Comparison of ENCODE assay signal across 16 mouse cellular contexts in the genomic region with DNA sequence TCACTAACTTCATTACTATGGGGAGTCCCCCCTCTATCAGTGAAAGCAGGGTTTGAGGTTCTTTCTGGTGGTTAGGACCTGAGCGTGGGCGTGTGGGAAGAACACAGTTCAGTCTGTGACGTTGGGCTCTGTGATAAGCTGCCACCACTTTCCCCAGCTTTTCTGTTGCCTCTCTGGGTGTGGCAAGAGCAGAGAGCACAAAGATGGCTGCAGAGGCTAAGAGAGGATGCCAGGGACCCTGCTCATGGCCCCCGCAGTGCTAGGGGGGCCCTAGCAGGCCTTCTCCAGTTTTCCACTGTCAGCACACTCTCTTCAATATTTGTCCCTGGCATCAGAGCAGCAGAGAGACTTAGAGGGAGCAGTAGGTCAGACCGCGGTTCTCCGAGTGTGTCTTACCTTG.
DNase-seq lines count a peak whose midpoint lies in the region; ATAC-seq and TF ChIP-seq lines count a peak whose summit lies in the region.
"Had no signal": no experiment of that assay in that cellular context is flagged by ENCODE, and none has a peak within 500 bp of the region (broad histone marks: within the 10 kb centered on the region; RNA-seq: fewer than 3 reads in every experiment).

No protein-coding gene starts in this region.

- DNase-seq in midbrain, embryonic 14.5 days, result no peak
- peak; percentile 29 for DNase-seq in T-cell, adult 2 months (ENCODE audit: low spot score)
- no peak for DNase-seq in liver, embryonic 14.5 days (ENCODE audit: low read depth in 3 of 3, low spot score in 3 of 3)
- peak; percentile 52 for DNase-seq in thymus, postnatal 4 days
- no peak for DNase-seq in left cerebral cortex, postnatal 4 days
- DNase-seq in heart, postnatal 10 days, result no peak
- DNase-seq: cerebellum, adult 8-10 months; kidney, adult 18-20 months; kidney, postnatal 36 days; spleen, adult 18-20 months had no signal

- H3K4me1 ChIP-seq in midbrain, embryonic 16.5 days (ENCODE audit: control insufficient read depth, insufficient read depth, low read length), result peaks cover 12% of the 10 kb centered on the region; the same call in 1 of the 2 replicates
- H3K4me1 ChIP-seq in midbrain, embryonic 14.5 days (ENCODE audit: control insufficient read depth, insufficient read depth, low read length), result peaks cover 14% of the 10 kb centered on the region; the same call in 1 of the 2 replicates
- peaks cover 4 to 17% of the 10 kb centered on the region in 2 experiments; a peak in 3 of 4 replicates for H3K4me1 ChIP-seq in liver, embryonic 14.5 days (replicated peaks; ENCODE audit: control insufficient read depth in 2 of 2, insufficient read depth in 2 of 2, low read length in 1 of 2)

- H3K27me3 ChIP-seq in midbrain, embryonic 16.5 days (ENCODE audit: control insufficient read depth, insufficient read depth, low read depth, low read length), result no peaks in the 10 kb centered on the region
- no peaks in the 10 kb centered on the region for H3K27me3 ChIP-seq in midbrain, embryonic 14.5 days (ENCODE audit: control insufficient read depth, insufficient read depth, low read length)
- no peaks in the 10 kb centered on the region for H3K27me3 ChIP-seq in liver, embryonic 14.5 days (ENCODE audit: control insufficient read depth, insufficient read depth, low read length)
- H3K27me3 ChIP-seq: heart, embryonic 15.5 days; hindbrain, embryonic 15.5 days; stomach, embryonic 15.5 days had no signal

- H3K4me3 ChIP-seq in midbrain, embryonic 16.5 days (ENCODE audit: low read depth, low read length), result no peak overlapping the region
- H3K4me3 ChIP-seq in midbrain, embryonic 14.5 days (replicated peaks; ENCODE audit: low read depth, low read length), result no peak overlapping the region
- no peak overlapping the region for H3K4me3 ChIP-seq in liver, embryonic 14.5 days (ENCODE audit: insufficient read depth in 1 of 2, low read depth in 2 of 2, low read length in 2 of 2)
- H3K4me3 ChIP-seq: heart, embryonic 15.5 days; hindbrain, embryonic 15.5 days; stomach, embryonic 15.5 days had no signal

- ATAC-seq in midbrain, embryonic 16.5 days, result no peak
- no peak for ATAC-seq in midbrain, embryonic 14.5 days (ENCODE audit: low FRiP score, low TSS enrichment)
- ATAC-seq in liver, embryonic 14.5 days (ENCODE audit: insufficient read depth), result peak; percentile 56
- ATAC-seq: forebrain, embryonic 14.5 days; lung, postnatal 0 days had no signal

- 0 out of 2 replicates have a peak overlapping the region, but pooled peaks have one; percentile 12 for H3K27ac ChIP-seq in midbrain, embryonic 16.5 days (ENCODE audit: low read length)
- H3K27ac ChIP-seq in midbrain, embryonic 14.5 days (replicated peaks; ENCODE audit: low read depth, low read length), result no peak overlapping the region
- H3K27ac ChIP-seq in liver, embryonic 14.5 days, result no peak overlapping the region
- H3K27ac ChIP-seq: heart, embryonic 15.5 days; hindbrain, embryonic 15.5 days; stomach, embryonic 15.5 days had no signal

- 84% methylated on average over 7 of the region's 7 CpGs for WGBS in midbrain, embryonic 16.5 days
- WGBS in midbrain, embryonic 14.5 days, result 83% methylated on average over 7 of the region's 7 CpGs
- 52% methylated on average over 7 of the region's 7 CpGs for WGBS in liver, embryonic 14.5 days (ENCODE audit: insufficient replicate concordance)

- H3K9me3 ChIP-seq in midbrain, embryonic 16.5 days (replicated peaks; ENCODE audit: control insufficient read depth, low read length, poor library complexity, severe bottlenecking), result no peaks in the 10 kb centered on the region
- H3K9me3 ChIP-seq in midbrain, embryonic 14.5 days (ENCODE audit: control insufficient read depth, low read length), result no peaks in the 10 kb centered on the region
- no peaks in the 10 kb centered on the region for H3K9me3 ChIP-seq in liver, embryonic 14.5 days (ENCODE audit: control insufficient read depth, low read length)
- H3K9me3 ChIP-seq: heart, embryonic 15.5 days; hindbrain, embryonic 15.5 days; stomach, embryonic 15.5 days had no signal

- no peak overlapping the region for H3K9ac ChIP-seq in midbrain, embryonic 16.5 days (ENCODE audit: low read depth, low read length)
- H3K9ac ChIP-seq in midbrain, embryonic 14.5 days (replicated peaks; ENCODE audit: low read length), result no peak overlapping the region
- no peak overlapping the region for H3K9ac ChIP-seq in liver, embryonic 14.5 days (replicated peaks)
- H3K9ac ChIP-seq: heart, embryonic 15.5 days; hindbrain, embryonic 15.5 days; stomach, embryonic 15.5 days had no signal

- TF ChIP-seq CTCF in liver, embryonic 14.5 days (IDR thresholded peaks at IDR 0.05; ENCODE audit: low read depth), result no peak

- H3K36me3 ChIP-seq in midbrain, embryonic 16.5 days (ENCODE audit: control insufficient read depth, insufficient read depth, low read length), result no peaks in the 10 kb centered on the region
- H3K36me3 ChIP-seq in midbrain, embryonic 14.5 days (ENCODE audit: control insufficient read depth, insufficient read depth, low read length), result peaks cover 23% of the 10 kb centered on the region
- H3K36me3 ChIP-seq in liver, embryonic 14.5 days (replicated peaks; ENCODE audit: control insufficient read depth, insufficient read depth, low read depth), result no peaks in the 10 kb centered on the region
- H3K36me3 ChIP-seq: heart, embryonic 15.5 days; hindbrain, embryonic 15.5 days; stomach, embryonic 15.5 days had no signal

- TF ChIP-seq EP300 in liver, embryonic 14.5 days (IDR thresholded peaks at IDR 0.05; ENCODE audit: low read depth), result no peak

- no peak overlapping the region for H3K4me2 ChIP-seq in midbrain, embryonic 16.5 days (ENCODE audit: low read length)
- H3K4me2 ChIP-seq in midbrain, embryonic 14.5 days (ENCODE audit: low read length), result no peak overlapping the region
- no peak overlapping the region for H3K4me2 ChIP-seq in liver, embryonic 14.5 days (ENCODE audit: low read depth)
- H3K4me2 ChIP-seq: heart, embryonic 15.5 days; hindbrain, embryonic 15.5 days; stomach, embryonic 15.5 days had no signal

- intact Hi-C loops in left cerebral cortex, postnatal 4 days (cut with DNase I), result no loop called here
- intact Hi-C loops in heart, postnatal 10 days (cut with DNase I), result no loop called here

Comparison
In these comparisons a context has a peak if more than half of its experiments do, and no peak if none do; other contexts are left out.
1. DNase-seq: peak in T-cell, adult 2 months (single experiment) and thymus, postnatal 4 days (single experiment); none in midbrain, embryonic 14.5 days (single experiment), liver, embryonic 14.5 days (0 of 3), left cerebral cortex, postnatal 4 days (single experiment) and heart, postnatal 10 days (0 of 2).